In the genomic region with DNA sequence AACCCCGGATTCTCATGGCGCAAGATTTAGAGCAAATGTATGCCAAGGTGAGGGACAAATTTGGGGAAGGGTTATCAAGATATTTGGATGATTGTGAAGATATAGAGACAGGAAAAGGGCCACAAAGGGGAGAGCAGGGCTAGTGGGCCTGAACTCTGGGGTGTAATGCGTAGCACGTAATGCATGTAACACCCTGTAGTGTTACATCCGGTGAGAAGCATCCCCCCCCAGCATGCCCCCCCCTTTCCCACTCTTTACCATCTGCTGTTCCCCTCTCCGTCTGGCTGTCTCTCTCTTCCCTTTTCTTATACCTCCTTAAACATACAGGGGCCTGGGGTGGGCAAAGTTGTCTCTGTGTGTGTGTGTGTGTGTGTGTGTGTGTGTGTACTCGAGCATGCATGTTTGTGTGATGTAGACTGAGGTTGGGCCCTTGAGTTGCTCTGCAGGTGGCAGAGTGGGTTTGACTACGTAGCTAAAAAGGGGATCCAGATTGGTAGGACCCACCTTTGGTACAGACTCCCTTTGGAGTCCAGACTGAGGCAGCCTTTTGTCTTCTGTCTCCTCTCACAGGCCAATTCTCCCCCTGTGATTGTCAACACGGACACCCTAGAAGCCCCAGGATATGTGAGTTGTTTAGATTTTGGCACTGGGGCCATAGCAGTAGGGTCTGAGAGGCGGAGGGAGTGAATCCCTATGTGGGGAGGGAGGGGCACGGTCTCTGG, we compare ENCODE assay signal across 10 mouse cellular contexts. TPM values are rescaled to one million over a fixed set of nuclear protein-coding genes. Genes with fewer than 3 reads are reported as not detected.
A peak's percentile ranks its signal among the peaks of the same experiment; 100 is the strongest.
DNase-seq lines count a peak whose midpoint lies in the region; ATAC-seq and TF ChIP-seq lines count a peak whose summit lies in the region.
"Had no signal": no experiment of that assay in that cellular context is flagged by ENCODE, and none has a peak within 500 bp of the region (broad histone marks: within the 10 kb centered on the region; RNA-seq: fewer than 3 reads in every experiment).

No protein-coding gene starts in this region.

- H3K4me3 ChIP-seq in layer of hippocampus, adult 2 months, result peak overlapping the region; percentile 36
- peak overlapping the region; percentile 22 for H3K4me3 ChIP-seq in embryonic facial prominence, embryonic 14.5 days (ENCODE audit: low read depth, low read length)
- peak overlapping the region; percentile 19 for H3K4me3 ChIP-seq in neural tube, embryonic 14.5 days (ENCODE audit: low read depth, low read length)

- peak; percentile 8; the same call in 1 of the 2 replicates for ATAC-seq in embryonic facial prominence, embryonic 14.5 days (ENCODE audit: low read depth)
- peak; percentile 38 for ATAC-seq in inflammation-experienced regulatory T-cells, adult 6 months
- peak; percentile 56 for ATAC-seq in neural tube, embryonic 14.5 days (ENCODE audit: low read depth)

- no peak for TF ChIP-seq CTCF in layer of hippocampus, adult 2 months (conservative IDR thresholded peaks at IDR 0.05)

- peak overlapping the region; percentile 86 for H3K27ac ChIP-seq in layer of hippocampus, adult 2 months
- peak overlapping the region; percentile 95 for H3K27ac ChIP-seq in embryonic facial prominence, embryonic 14.5 days (replicated peaks; ENCODE audit: low read depth, low read length)
- peak overlapping the region; percentile 96 for H3K27ac ChIP-seq in neural tube, embryonic 14.5 days (ENCODE audit: low read depth, low read length)

- H3K9me3 ChIP-seq in embryonic facial prominence, embryonic 14.5 days (ENCODE audit: control insufficient read depth, low read length), result no peaks in the 10 kb centered on the region
- H3K9me3 ChIP-seq in neural tube, embryonic 14.5 days (ENCODE audit: control insufficient read depth, low read length), result no peaks in the 10 kb centered on the region

- peaks cover 48% of the 10 kb centered on the region for H3K36me3 ChIP-seq in embryonic facial prominence, embryonic 14.5 days (ENCODE audit: control insufficient read depth, insufficient read depth, low read length)
- peaks cover 23% of the 10 kb centered on the region; the same call in 1 of the 2 replicates for H3K36me3 ChIP-seq in neural tube, embryonic 14.5 days (ENCODE audit: control insufficient read depth, insufficient read depth, low read length)

- H3K9ac ChIP-seq in embryonic facial prominence, embryonic 14.5 days (ENCODE audit: low read depth, low read length), result no peak overlapping the region
- H3K9ac ChIP-seq in neural tube, embryonic 14.5 days (replicated peaks; ENCODE audit: low read depth, low read length), result peak overlapping the region; percentile 22; the same call in 1 of the 2 replicates

- H3K27me3 ChIP-seq in embryonic facial prominence, embryonic 14.5 days (replicated peaks; ENCODE audit: control insufficient read depth, insufficient read depth, low read length), result no peaks in the 10 kb centered on the region
- H3K27me3 ChIP-seq in neural tube, embryonic 14.5 days (ENCODE audit: control insufficient read depth, insufficient read depth, low read length), result no peaks in the 10 kb centered on the region

- H3K4me1 ChIP-seq in embryonic facial prominence, embryonic 14.5 days (ENCODE audit: control insufficient read depth, insufficient read depth, low read length), result peaks cover 48% of the 10 kb centered on the region
- peaks cover 50% of the 10 kb centered on the region for H3K4me1 ChIP-seq in neural tube, embryonic 14.5 days (ENCODE audit: control insufficient read depth, insufficient read depth, low read length)

- no peak for DNase-seq in layer of hippocampus, adult 2 months (ENCODE audit: low spot score in 2 of 2)
- DNase-seq in layer of hippocampus, postnatal 25 days (ENCODE audit: extremely low spot score in 1 of 2, low spot score in 1 of 2), result no peak
- no peak for DNase-seq in embryonic facial prominence, embryonic 14.5 days (ENCODE audit: low spot score)
- no peak for DNase-seq in gastrocnemius, adult 18-20 months (ENCODE audit: low spot score)
- DNase-seq in spleen, postnatal 14 days (ENCODE audit: low spot score in 2 of 2), result no peak
- no peak for DNase-seq in gastrocnemius, postnatal 10 days

- peak overlapping the region; percentile 51 for H3K4me2 ChIP-seq in embryonic facial prominence, embryonic 14.5 days (ENCODE audit: low read depth, low read length)
- H3K4me2 ChIP-seq in neural tube, embryonic 14.5 days (ENCODE audit: low read depth, low read length), result peak overlapping the region; percentile 52

- WGBS in embryonic facial prominence, embryonic 14.5 days, result 45% methylated on average over 11 of the region's 11 CpGs
- WGBS in neural tube, embryonic 14.5 days, result 16% methylated on average over 11 of the region's 11 CpGs

RNA-seq across cellular contexts. Expression of a gene that starts 13.2 kb away (rescaled TPM):
- 100 to 1,000 TPM; 880 to 888 TPM for total RNA-seq in layer of hippocampus, adult 2 months (2021)
- 100 to 1,000 TPM; 857 to 887 TPM for total RNA-seq in layer of hippocampus, postnatal 25 days (2021)
- 7.3 and 8.4 TPM in 2 replicates for polyA plus RNA-seq in embryonic facial prominence, embryonic 14.5 days (2014; fragmentation: Nextera tagmentation; extraction: Ambion mirVana)
- polyA plus RNA-seq in inflammation-experienced regulatory T-cells, adult 6 months (2017; shearing (Covaris generic)), result 10 to 100 TPM in 2 of 3 experiments, 1 to 10 TPM in 1; 7.1 to 14.6 (median 11.2) TPM
- polyA plus RNA-seq in neural tube, embryonic 14.5 days (2014; fragmentation: Nextera tagmentation; extraction: Ambion mirVana), result 24.9 and 31.6 TPM in 2 replicates
- 1 to 10 TPM; 3.4 to 5.3 TPM for total RNA-seq in gastrocnemius, adult 18-20 months (2021)
- 10 to 100 TPM; 16.5 to 28.7 TPM for total RNA-seq in gastrocnemius, postnatal 10 days (2021)

RNA-seq across cellular contexts. Expression of a gene that starts 14.8 kb away (rescaled TPM):
- total RNA-seq in layer of hippocampus, adult 2 months (2021), result 10 to 100 TPM; 54.9 to 63.7 TPM
- 10 to 100 TPM; 56.9 to 62.4 TPM for total RNA-seq in layer of hippocampus, postnatal 25 days (2021)
- 90.0 and 95.5 TPM in 2 replicates for polyA plus RNA-seq in embryonic facial prominence, embryonic 14.5 days (2014; fragmentation: Nextera tagmentation; extraction: Ambion mirVana)
- polyA plus RNA-seq in inflammation-experienced regulatory T-cells, adult 6 months (2017; shearing (Covaris generic)), result 100 to 1,000 TPM; 110 to 132 (median 128) TPM
- polyA plus RNA-seq in neural tube, embryonic 14.5 days (2014; fragmentation: Nextera tagmentation; extraction: Ambion mirVana), result 49.5 and 57.2 TPM in 2 replicates
- total RNA-seq in gastrocnemius, adult 18-20 months (2021), result 100 to 1,000 TPM; 319 to 378 TPM
- total RNA-seq in gastrocnemius, postnatal 10 days (2021), result 100 to 1,000 TPM; 217 to 254 TPM

RNA-seq across cellular contexts. Expression of a gene that starts 23.9 kb away (rescaled TPM):
- 1 to 10 TPM in 1 of 2 experiments, under 1 TPM in 1; 0.52 to 1.7 TPM for total RNA-seq in layer of hippocampus, adult 2 months (2021)
- under 1 TPM; 0.73 to 0.74 TPM for total RNA-seq in layer of hippocampus, postnatal 25 days (2021)
- polyA plus RNA-seq in embryonic facial prominence, embryonic 14.5 days (2014; fragmentation: Nextera tagmentation; extraction: Ambion mirVana), result 2.0 and 2.2 TPM in 2 replicates
- not detected for polyA plus RNA-seq in inflammation-experienced regulatory T-cells, adult 6 months (2017; shearing (Covaris generic))
- 3.7 TPM in 1 of 2 replicates, not detected in the other for polyA plus RNA-seq in neural tube, embryonic 14.5 days (2014; fragmentation: Nextera tagmentation; extraction: Ambion mirVana)
- total RNA-seq in gastrocnemius, adult 18-20 months (2021), result not detected
- total RNA-seq in gastrocnemius, postnatal 10 days (2021), result under 1 TPM in 1 of 2 experiments, not detected in 1; 0.29 TPM
- total RNA-seq: gastrocnemius, postnatal 25 days had no signal
- polyA plus RNA-seq: small intestine, adult 2 months had no signal

RNA-seq across cellular contexts. Expression of a gene that starts 29.6 kb away (rescaled TPM):
- total RNA-seq in layer of hippocampus, adult 2 months (2021), result 10 to 100 TPM; 40.6 to 45.3 TPM
- total RNA-seq in layer of hippocampus, postnatal 25 days (2021), result 10 to 100 TPM; 31.2 to 37.8 TPM
- 30.8 and 36.2 TPM in 2 replicates for polyA plus RNA-seq in embryonic facial prominence, embryonic 14.5 days (2014; fragmentation: Nextera tagmentation; extraction: Ambion mirVana)
- 1 to 10 TPM; 2.5 to 5.0 (median 4.9) TPM for polyA plus RNA-seq in inflammation-experienced regulatory T-cells, adult 6 months (2017; shearing (Covaris generic))
- polyA plus RNA-seq in neural tube, embryonic 14.5 days (2014; fragmentation: Nextera tagmentation; extraction: Ambion mirVana), result 19.0 and 19.2 TPM in 2 replicates
- 1 to 10 TPM; 3.5 to 4.3 TPM for total RNA-seq in gastrocnemius, adult 18-20 months (2021)
- 10 to 100 TPM in 1 of 2 experiments, 1 to 10 TPM in 1; 8.2 to 14.7 TPM for total RNA-seq in gastrocnemius, postnatal 10 days (2021)

RNA-seq across cellular contexts. Expression of a gene that starts 34.4 kb away (rescaled TPM):
- total RNA-seq in layer of hippocampus, adult 2 months (2021), result 10 to 100 TPM; 40.5 to 42.6 TPM
- total RNA-seq in layer of hippocampus, postnatal 25 days (2021), result 10 to 100 TPM; 41.4 to 46.9 TPM
- polyA plus RNA-seq in embryonic facial prominence, embryonic 14.5 days (2014; fragmentation: Nextera tagmentation; extraction: Ambion mirVana), result 47.0 and 49.3 TPM in 2 replicates
- 10 to 100 TPM; 32.7 to 38.3 (median 36.0) TPM for polyA plus RNA-seq in inflammation-experienced regulatory T-cells, adult 6 months (2017; shearing (Covaris generic))
- polyA plus RNA-seq in neural tube, embryonic 14.5 days (2014; fragmentation: Nextera tagmentation; extraction: Ambion mirVana), result 28.8 and 37.8 TPM in 2 replicates
- 10 to 100 TPM; 18.0 to 19.2 TPM for total RNA-seq in gastrocnemius, adult 18-20 months (2021)
- 10 to 100 TPM; 22.2 to 28.9 TPM for total RNA-seq in gastrocnemius, postnatal 10 days (2021)

Comparison
In these comparisons a context has a peak if more than half of its experiments do, and no peak if none do; other contexts are left out.
1. RNA of a gene that starts 13.2 kb away (total RNA-seq): 880 to 888 TPM in layer of hippocampus, adult 2 months and 857 to 887 TPM in layer of hippocampus, postnatal 25 days; 16.5 to 28.7 TPM in gastrocnemius, postnatal 10 days and 3.4 to 5.3 TPM in gastrocnemius, adult 18-20 months; every median in the first group is over 10 times any median in the second.
2. Peak in every context shown above with its lines, with median percentiles within 50 percentile points of each other: H3K27ac ChIP-seq, H3K4me3 ChIP-seq and ATAC-seq.